ENCODE assay signal across 8 mouse cellular contexts in the genomic region with DNA sequence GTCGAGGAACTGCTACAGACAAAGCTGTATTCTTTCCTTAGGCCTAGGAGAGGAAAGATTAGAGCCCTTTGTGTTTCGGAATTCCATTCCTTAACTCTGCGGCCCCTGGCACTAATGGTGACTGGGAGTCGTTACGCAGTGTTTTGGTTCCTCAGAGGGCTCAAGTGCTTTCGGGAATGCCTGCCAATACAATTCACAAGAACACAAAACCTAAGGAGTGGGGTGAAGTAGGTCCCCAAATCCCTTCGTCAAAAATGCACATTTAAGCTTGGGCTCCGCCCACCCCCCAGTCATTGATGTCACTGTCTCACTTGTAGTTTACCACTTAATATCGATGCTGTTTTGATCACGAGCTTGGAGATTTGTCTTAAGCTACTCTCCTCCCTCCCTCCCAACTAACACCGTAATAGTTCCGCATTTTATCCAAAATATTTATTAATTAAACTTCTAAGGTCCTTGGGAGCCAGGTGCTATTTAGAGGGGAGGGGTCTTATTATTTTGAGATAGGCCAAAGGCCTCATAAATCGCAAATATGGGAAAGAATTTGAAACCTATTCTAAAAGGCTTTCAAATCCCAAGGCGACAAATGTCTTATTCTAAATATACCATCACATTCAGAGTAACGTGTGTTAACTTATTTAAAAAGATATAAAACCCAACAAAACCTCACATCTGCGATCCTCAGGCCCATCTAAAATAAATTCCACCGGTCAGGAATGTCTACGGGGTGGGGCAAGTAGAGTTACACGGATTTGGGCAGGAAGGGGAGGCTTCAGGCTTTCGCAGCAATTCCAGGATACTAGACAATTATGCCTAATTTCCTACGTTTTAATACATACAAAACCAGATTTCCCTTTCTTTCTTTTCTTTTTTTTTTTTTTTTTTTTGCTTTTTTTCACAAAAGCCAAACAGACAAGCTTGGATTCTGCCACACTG.
DNase-seq lines count a peak whose midpoint lies in the region; ATAC-seq lines count a peak whose summit lies in the region.

No protein-coding gene starts in this region.

- peak overlapping the region; percentile 68 for H3K4me3 ChIP-seq in embryonic facial prominence, embryonic 15.5 days (replicated peaks)
- peak overlapping the region; percentile 67 for H3K4me3 ChIP-seq in heart, embryonic 16.5 days (ENCODE audit: low read length)
- H3K4me3 ChIP-seq in liver, embryonic 15.5 days (replicated peaks): peak overlapping the region; percentile 89

- no peaks in the 10 kb centered on the region for H3K36me3 ChIP-seq in embryonic facial prominence, embryonic 15.5 days
- no peaks in the 10 kb centered on the region for H3K36me3 ChIP-seq in heart, embryonic 16.5 days (ENCODE audit: control insufficient read depth, insufficient read depth)
- H3K36me3 ChIP-seq in liver, embryonic 15.5 days (replicated peaks): no peaks in the 10 kb centered on the region

- H3K9me3 ChIP-seq in embryonic facial prominence, embryonic 15.5 days (replicated peaks): no peaks in the 10 kb centered on the region
- no peaks in the 10 kb centered on the region for H3K9me3 ChIP-seq in heart, embryonic 16.5 days (replicated peaks; ENCODE audit: control insufficient read depth, low read length)
- no peaks in the 10 kb centered on the region for H3K9me3 ChIP-seq in liver, embryonic 15.5 days (replicated peaks)

- peak overlapping the region; percentile 83 for H3K9ac ChIP-seq in embryonic facial prominence, embryonic 15.5 days
- H3K9ac ChIP-seq in heart, embryonic 16.5 days (ENCODE audit: low read length): peak overlapping the region; percentile 92
- H3K9ac ChIP-seq in liver, embryonic 15.5 days: peak overlapping the region; percentile 96

- ATAC-seq in CD4-positive, CD25-positive, alpha-beta regulatory T cell, adult 4 months: peak; percentile 27
- no peak for ATAC-seq in embryonic facial prominence, embryonic 15.5 days (ENCODE audit: insufficient number of reproducible peaks, low FRiP score, low TSS enrichment, low read depth)
- ATAC-seq in heart, embryonic 16.5 days (replicated peaks; ENCODE audit: extremely low read depth, insufficient read depth, low FRiP score): no peak
- ATAC-seq in liver, embryonic 15.5 days (ENCODE audit: insufficient read depth): no peak

- peaks cover 26% of the 10 kb centered on the region for H3K4me1 ChIP-seq in embryonic facial prominence, embryonic 15.5 days
- peaks cover 19% of the 10 kb centered on the region for H3K4me1 ChIP-seq in heart, embryonic 16.5 days (ENCODE audit: control insufficient read depth, insufficient read depth, low read length)
- peaks cover 28% of the 10 kb centered on the region for H3K4me1 ChIP-seq in liver, embryonic 15.5 days (replicated peaks)

- H3K4me2 ChIP-seq in embryonic facial prominence, embryonic 15.5 days (replicated peaks): peak overlapping the region; percentile 70
- H3K4me2 ChIP-seq in heart, embryonic 16.5 days (ENCODE audit: low read depth, low read length): peak overlapping the region; percentile 79
- H3K4me2 ChIP-seq in liver, embryonic 15.5 days: peak overlapping the region; percentile 92

- H3K27ac ChIP-seq in embryonic facial prominence, embryonic 15.5 days (replicated peaks): peak overlapping the region; percentile 100
- H3K27ac ChIP-seq in heart, embryonic 16.5 days (ENCODE audit: low read length): peak overlapping the region; percentile 100
- peak overlapping the region; percentile 98 for H3K27ac ChIP-seq in liver, embryonic 15.5 days (replicated peaks)

- DNase-seq in adrenal gland, adult 18-20 months (ENCODE audit: low spot score in 2 of 2): peak; percentile 43 to 56
- peak; percentile 58 for DNase-seq in kidney, postnatal 10 days
- peak; percentile 64 to 73 for DNase-seq in natural killer cell, adult 2 months (ENCODE audit: low spot score in 2 of 2)
- no peak for DNase-seq in c-Kit-positive CD71-positive TER-119-positive erythroid progenitor cells, embryonic 14.5 days (ENCODE audit: low spot score)

- no peaks in the 10 kb centered on the region for H3K27me3 ChIP-seq in embryonic facial prominence, embryonic 15.5 days
- H3K27me3 ChIP-seq in heart, embryonic 16.5 days (ENCODE audit: control insufficient read depth, insufficient read depth, low read length): no peaks in the 10 kb centered on the region
- H3K27me3 ChIP-seq in liver, embryonic 15.5 days: no peaks in the 10 kb centered on the region

- 1% methylated on average over 21 of the region's 21 CpGs for WGBS in embryonic facial prominence, embryonic 15.5 days
- 5% methylated on average over 21 of the region's 21 CpGs for WGBS in heart, embryonic 16.5 days
- 15% methylated on average over 21 of the region's 21 CpGs for WGBS in liver, embryonic 15.5 days (ENCODE audit: insufficient replicate concordance)
